Mouse (Mus musculus) bone marrow, adult 2 months (tissue): ENCODE data around the gene Tanc1.

Experiments used
- CTCF ChIP-seq: fragments of 200-500 bp; IDR thresholded peaks from 2 replicates; pipeline ENCODE4 v1.5.1; 2011; ENCODE audit warnings: low read length, control low read depth; ENCODE audit not compliant: control insufficient read depth, insufficient read depth
- POLR2A ChIP-seq: fragments of 200-500 bp; IDR thresholded peaks from 2 replicates; pipeline ENCODE4 v1.6.1; 2011; ENCODE audit warnings: low read depth, mild to moderate bottlenecking, control low read depth, low read length, borderline replicate concordance; ENCODE audit not compliant: control insufficient read depth

DNA sequence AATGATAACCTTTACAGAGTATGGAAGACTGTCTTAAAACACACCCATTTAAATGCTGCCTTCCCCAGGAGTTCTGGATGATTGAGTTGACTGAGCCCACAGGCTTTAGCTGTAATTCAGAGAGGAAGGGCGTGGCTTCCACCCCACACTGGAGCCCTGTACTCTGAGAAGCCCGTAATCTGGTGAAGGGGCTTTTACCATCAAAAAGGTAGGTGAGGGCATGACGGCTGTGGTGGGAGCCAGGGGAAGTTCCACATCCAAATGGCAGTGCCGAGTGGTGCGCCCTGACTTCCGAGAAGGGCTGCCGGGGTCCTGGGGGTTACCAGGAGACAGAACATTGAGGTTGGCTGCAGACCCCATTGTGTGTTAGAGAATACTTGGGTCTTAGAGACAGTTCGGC lies 59.8 kb downstream of the Tanc1 start:
- TF ChIP-seq POLR2A (no peak), CTCF (no peak)
